Mouse (Mus musculus): ENCODE data around the gene Rsrc1.
A peak's percentile ranks its signal among the peaks of the same experiment; 100 is the strongest.

GRCm38 (mm10) chr3:67344599-67344998 is 363.4 kb downstream of the Rsrc1 start:
- no peak for TF ChIP-seq ZNF384 (IDR thresholded peaks at IDR 0.05; ENCODE audit: low read depth, low read length)
- TF ChIP-seq HCFC1 (IDR thresholded peaks at IDR 0.05; ENCODE audit: borderline replicate concordance, insufficient read depth, low read length), result no peak
- no peak for TF ChIP-seq CHD2 (IDR thresholded peaks at IDR 0.05; ENCODE audit: low read depth, low read length)
- peak; percentile 65 for TF ChIP-seq ZC3H11A (IDR thresholded peaks at IDR 0.05; ENCODE audit: borderline replicate concordance, low read depth, low read length)

Measured in ES-E14 (cell line).